Mouse (Mus musculus): ENCODE results near the gene Vstm2a.

Vstm2a gene

GRCm38 (mm10) chr11:16257473-16257921 lies at the start of gene Vstm2a:
TSS of gene Vstm2a (plus strand) at chr11:16257724.
- no peak for DNase-seq (ENCODE audit: low spot score in 2 of 2)

DNA sequence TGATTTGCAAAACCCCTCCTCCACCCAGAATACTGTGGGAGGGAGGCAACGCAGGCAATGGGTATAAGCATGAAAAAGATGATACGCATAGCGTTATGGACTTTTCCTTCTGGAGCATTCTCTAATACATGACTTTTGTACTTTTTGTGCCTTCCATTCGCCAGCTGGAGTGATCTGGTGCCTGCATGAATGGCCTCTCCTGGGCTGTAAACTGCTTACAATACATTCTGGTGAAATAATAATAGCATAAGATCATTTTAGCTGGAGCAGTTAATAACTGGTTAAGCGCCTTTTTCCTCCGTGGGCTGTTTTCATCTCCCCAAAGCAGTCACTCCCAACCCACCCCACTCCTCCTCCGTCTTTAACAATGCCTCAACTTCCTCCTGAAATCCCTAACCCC lies 513 bp upstream of the Vstm2a start:
- DNase-seq (ENCODE audit: low spot score in 2 of 2), result no peak

- no peak for DNase-seq (ENCODE audit: low spot score in 2 of 2)
Observed at GRCm38 (mm10) chr11:16258300-16258699, 776 bp downstream of the Vstm2a start.

DNA sequence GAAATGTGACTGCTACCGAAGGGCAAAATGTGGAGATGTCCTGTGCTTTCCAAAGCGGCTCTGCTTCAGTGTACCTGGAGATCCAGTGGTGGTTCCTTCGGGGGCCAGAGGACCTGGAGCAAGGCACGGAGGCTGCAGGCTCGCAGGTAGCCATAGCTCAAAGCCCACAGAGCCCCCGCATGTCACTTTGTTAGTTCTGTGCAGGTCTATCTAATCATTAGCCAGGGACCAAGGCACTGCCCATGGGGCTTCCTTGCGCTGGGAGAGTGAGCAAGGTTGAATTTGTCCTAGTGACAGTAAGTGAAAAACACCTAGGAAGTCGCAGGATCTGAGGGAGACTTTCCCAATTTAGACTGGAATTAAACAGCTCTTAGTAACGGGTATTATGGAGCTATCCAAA lies 2.4 kb downstream of the Vstm2a start:
- DNase-seq (ENCODE audit: low spot score in 2 of 2), result no peak

DNA sequence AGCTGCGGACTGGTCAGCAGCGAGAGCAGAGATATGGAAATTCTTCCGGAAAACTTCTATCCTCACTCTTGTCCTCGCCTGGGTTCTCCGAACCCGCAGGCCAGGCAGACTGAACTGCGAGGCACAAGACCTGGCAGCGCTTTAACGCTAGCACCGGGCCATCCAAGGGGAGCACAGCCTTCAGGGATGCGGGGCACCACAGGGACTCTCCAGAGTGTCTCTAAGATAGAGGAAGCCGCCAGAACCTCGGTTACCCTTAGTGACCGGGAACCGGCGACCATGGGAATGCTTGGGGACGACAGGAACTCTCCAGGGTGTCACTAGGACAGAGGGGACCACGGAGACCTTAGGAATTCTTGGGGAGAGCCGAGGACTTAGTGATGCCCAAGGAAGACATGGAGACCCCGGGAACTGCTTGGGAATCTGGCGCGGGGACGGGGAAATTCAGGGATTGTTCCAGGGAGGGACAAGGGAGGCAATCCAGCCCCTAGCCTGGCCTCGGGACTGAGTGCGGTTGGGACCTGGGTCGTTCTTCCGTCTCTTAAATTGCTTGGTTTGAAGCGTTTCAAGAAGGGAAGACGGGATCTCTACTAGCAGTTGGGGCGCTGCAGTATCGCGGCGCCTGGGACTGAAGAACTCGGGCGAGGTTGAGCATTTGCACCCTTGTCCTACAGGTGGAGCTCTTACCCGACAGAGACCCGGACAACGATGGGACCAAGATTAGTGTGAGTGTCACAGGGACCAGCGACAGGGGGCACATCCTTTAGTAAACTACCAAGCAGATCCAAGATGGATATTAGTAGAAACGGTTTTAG lies 3.4 kb downstream of the Vstm2a start:
- no peak for DNase-seq (ENCODE audit: low spot score in 2 of 2)

GRCm38 (mm10) chr11:16268396-16268795 lies 10.9 kb downstream of the Vstm2a start:
- no peak for DNase-seq (ENCODE audit: low spot score in 2 of 2)

DNA sequence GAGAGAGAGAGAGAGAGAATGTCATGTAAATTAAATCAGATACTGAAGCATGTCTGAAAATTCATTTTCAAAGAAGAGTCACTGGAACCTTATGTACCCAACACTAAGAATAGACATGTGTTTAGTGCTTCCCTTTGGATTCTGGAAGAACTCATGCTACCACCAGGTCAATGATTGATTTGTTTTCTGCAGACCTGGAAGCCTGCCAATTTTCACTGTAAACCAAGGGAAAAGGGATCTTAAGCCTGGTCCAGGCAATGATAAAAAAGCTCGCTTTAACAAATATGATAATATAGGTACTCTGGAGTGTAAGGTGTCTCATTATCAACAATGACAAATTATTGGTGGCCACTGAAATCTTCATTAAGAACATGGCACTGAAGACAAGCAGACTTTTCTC lies 32.9 kb downstream of the Vstm2a start:
- DNase-seq (ENCODE audit: low spot score in 2 of 2), result no peak

DNA sequence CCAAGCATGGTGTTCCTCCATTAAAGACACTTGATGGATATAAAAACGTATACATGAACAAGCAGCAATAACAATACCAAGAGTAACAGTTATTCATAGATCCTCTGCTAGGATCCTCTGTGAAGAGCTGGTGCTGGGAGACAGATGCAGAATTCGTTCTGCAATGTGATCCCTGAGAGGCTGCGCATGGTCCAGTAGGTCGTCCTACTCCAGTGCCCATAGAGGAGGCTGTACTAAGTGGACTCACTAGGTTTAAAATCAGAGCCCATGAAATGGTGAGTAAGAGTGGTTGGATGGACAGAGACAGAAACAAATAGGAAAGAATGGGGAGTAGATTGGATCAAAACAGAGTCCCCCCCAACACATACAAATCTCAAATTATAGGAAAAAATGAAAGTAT lies 35.4 kb downstream of the Vstm2a start:
- no peak for DNase-seq (ENCODE audit: low spot score in 2 of 2)

DNA sequence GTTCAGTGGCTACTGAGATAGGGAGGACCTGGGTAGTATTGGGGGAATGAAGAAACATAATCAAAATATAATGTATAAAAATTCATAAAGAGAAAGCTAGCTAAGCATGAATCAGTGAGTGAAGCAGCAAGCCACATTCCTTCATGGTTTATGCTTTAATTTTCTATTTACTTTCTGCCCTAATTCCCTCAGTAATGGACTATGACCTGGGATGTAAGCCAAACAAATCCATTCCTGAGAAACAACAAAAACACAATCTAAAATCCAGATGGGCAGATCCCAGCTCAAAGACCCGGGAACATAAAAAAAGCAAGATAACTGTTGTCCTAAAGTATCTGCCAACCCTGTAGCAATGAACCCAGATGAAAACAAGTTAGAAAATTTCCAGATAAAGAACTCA lies 39.0 kb downstream of the Vstm2a start:
- DNase-seq (ENCODE audit: low spot score in 2 of 2), result no peak

GRCm38 (mm10) chr11:16299492-16299891 lies 42.0 kb downstream of the Vstm2a start:
- DNase-seq (ENCODE audit: low spot score in 2 of 2), result no peak

DNA sequence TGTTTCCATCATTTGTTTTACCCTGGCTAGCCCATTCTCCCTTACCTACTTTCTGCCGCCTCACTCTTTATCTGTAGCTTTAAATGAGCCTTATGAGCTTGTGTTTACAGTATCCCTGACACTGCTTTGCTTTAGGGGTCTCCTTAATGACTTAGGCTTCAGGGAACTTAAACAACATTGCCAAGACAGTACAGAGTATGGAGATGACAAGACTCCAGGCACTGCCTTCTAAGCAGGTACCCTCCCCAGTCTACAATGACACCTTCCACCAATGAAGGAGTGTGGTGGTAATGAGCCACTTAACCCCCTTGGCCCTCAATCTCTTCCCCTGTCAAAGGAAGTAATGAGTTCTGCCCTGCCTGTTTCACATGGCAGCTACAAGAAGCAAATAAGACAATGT lies 42.4 kb downstream of the Vstm2a start:
- DNase-seq (ENCODE audit: low spot score in 2 of 2), result no peak

GRCm38 (mm10) chr11:16300709-16301108 lies 43.2 kb downstream of the Vstm2a start:
- no peak for DNase-seq (ENCODE audit: low spot score in 2 of 2)

- DNase-seq (ENCODE audit: low spot score in 2 of 2), result no peak
Observed at GRCm38 (mm10) chr11:16315097-16315496, 57.6 kb downstream of the Vstm2a start.

DNA sequence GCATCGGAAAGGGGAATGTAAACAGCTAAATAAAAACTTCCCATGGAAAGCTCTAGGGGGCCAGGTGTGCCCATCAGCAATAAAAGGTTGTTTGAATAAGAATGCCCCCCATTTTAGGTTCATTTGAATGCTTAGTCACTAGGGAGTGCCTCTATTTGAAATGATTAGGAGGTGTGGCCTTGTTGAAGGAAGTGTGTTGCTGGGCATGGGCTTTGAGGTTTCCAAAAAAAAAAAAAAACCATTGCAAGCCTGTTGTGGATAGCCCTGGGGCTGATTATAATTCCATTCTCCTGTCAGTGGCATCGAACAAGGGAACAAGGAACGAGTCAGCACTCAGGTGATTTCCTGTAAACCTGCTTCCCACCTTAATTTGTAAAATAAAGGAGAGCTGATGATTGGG lies 87.7 kb downstream of the Vstm2a start:
- DNase-seq (ENCODE audit: low spot score in 2 of 2), result no peak

GRCm38 (mm10) chr11:16345676-16346075 lies 88.2 kb downstream of the Vstm2a start:
- DNase-seq (ENCODE audit: low spot score in 2 of 2), result no peak

GRCm38 (mm10) chr11:16351915-16352314 lies 94.4 kb downstream of the Vstm2a start:
- no peak for DNase-seq (ENCODE audit: low spot score in 2 of 2)

DNA sequence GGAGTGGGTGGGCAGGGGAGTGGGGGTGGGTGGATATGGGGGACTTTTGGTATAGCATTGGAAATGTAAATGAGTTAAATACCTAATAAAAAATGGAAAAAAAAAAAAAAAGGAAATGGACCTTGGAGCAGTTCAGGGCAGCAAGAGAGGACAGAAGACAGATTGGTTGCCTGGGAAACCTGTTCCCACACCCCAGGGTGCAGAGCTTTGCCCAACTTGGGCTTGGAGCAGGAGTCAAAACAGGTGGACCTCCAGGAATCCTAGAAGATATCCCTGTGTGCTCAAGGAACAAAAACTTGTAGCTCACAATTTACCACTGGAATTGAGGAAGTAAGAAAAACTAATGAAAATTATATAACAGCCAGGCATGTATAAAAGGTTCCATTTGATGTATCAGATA lies 96.8 kb downstream of the Vstm2a start:
- no peak for DNase-seq (ENCODE audit: low spot score in 2 of 2)

GRCm38 (mm10) chr11:16366852-16367587 lies 109.5 kb downstream of the Vstm2a start:
- DNase-seq (ENCODE audit: low spot score in 2 of 2), result no peak

- no peak for DNase-seq (ENCODE audit: low spot score in 2 of 2)
Observed at GRCm38 (mm10) chr11:16403627-16404026, 146.1 kb downstream of the Vstm2a start.

GRCm38 (mm10) chr11:16411736-16412135 lies 154.2 kb downstream of the Vstm2a start:
- no peak for DNase-seq (ENCODE audit: low spot score in 2 of 2)

- no peak for DNase-seq (ENCODE audit: low spot score in 2 of 2)
Observed at GRCm38 (mm10) chr11:16412609-16413008, 155.1 kb downstream of the Vstm2a start.

DNA sequence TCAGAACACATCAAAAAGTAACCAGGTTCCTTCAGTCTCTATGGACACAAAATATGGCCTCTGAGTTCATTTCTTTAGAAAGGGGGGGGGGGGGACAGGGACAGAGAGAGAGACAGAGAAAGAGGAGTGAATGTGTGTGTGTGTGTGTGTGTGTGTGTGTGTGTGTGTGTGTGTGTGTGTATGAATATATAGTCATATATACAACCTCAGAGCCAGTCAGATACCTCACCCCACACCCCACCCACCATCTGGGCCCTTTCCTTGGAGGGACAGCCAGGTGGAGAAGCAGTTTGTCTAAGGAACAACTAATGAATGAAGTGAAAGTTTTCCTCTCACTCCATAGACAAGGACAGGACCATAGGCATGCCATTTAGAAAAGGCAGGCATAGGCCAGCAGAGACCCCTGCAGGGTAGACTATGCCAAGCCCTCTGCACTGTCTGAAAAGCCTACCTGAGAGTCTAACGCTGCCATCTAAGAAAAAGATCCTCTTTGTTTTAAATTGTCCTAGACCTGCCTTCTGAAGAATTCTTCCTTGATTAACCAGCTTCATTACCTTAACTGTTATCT lies 155.6 kb downstream of the Vstm2a start:
- no peak for DNase-seq (ENCODE audit: low spot score in 2 of 2)

Measured in heart, adult 9 months (tissue).